16 mouse cellular contexts compared by ENCODE assay signal in genomic region chr14:39381321-39381720, GRCm38 (mm10).
"Had no signal": no experiment of that assay in that cellular context is flagged by ENCODE, and none has a peak within 500 bp of the region (broad histone marks: within the 10 kb centered on the region; RNA-seq: fewer than 3 reads in every experiment).

No protein-coding gene starts in this region.

- H3K9me3 ChIP-seq: lung, embryonic 15.5 days; megakaryocyte, embryonic 14.5 days; midbrain, embryonic 13.5 days; midbrain, embryonic 15.5 days; neural tube, embryonic 12.5 days had no signal

- DNase-seq: liver, postnatal 0 days; lung, adult 2 months; lung, postnatal 14 days; lung, postnatal 36 days; right cerebral cortex, postnatal 14 days; thymus, adult 18-20 months; thymus, postnatal 14 days; thymus, postnatal 36 days had no signal

- H3K27me3 ChIP-seq: lung, embryonic 15.5 days; megakaryocyte, embryonic 14.5 days; midbrain, embryonic 13.5 days; midbrain, embryonic 15.5 days; neural tube, embryonic 12.5 days had no signal

- H3K9ac ChIP-seq: liver, postnatal 0 days; lung, embryonic 15.5 days; midbrain, embryonic 13.5 days; midbrain, embryonic 15.5 days; neural tube, embryonic 12.5 days had no signal

- H3K4me1 ChIP-seq: lung, embryonic 15.5 days; megakaryocyte, embryonic 14.5 days; midbrain, embryonic 13.5 days; midbrain, embryonic 15.5 days; neural tube, embryonic 12.5 days had no signal

- H3K4me2 ChIP-seq: lung, embryonic 15.5 days; midbrain, embryonic 11.5 days; midbrain, embryonic 13.5 days; midbrain, embryonic 15.5 days; neural tube, embryonic 12.5 days had no signal

- H3K4me3 ChIP-seq: lung, embryonic 15.5 days; megakaryocyte, embryonic 14.5 days; midbrain, embryonic 13.5 days; midbrain, embryonic 15.5 days; neural tube, embryonic 12.5 days had no signal

- H3K27ac ChIP-seq: lung, embryonic 15.5 days; macrophage; midbrain, embryonic 13.5 days; midbrain, embryonic 15.5 days; neural tube, embryonic 12.5 days had no signal

- H3K36me3 ChIP-seq: lung, embryonic 15.5 days; midbrain, embryonic 13.5 days; midbrain, embryonic 15.5 days; neural tube, embryonic 12.5 days had no signal

- ATAC-seq: liver, postnatal 0 days; lung, postnatal 0 days; midbrain, embryonic 13.5 days; midbrain, embryonic 15.5 days had no signal
